Mouse (Mus musculus): Measurements from ENCODE around the gene Atn1.

The Atn1 gene

GRCm38 (mm10) chr6:124767920-124768703 lies 11.8 kb upstream of the Atn1 start:
- DNase-seq = peak; percentile 82

GRCm38 (mm10) chr6:124767536-124767919 lies 11.2 kb upstream of the Atn1 start:
- DNase-seq = no peak

GRCm38 (mm10) chr6:124765951-124766350 lies 9.6 kb upstream of the Atn1 start:
- DNase-seq = no peak

GRCm38 (mm10) chr6:124759259-124759658 lies 2.9 kb upstream of the Atn1 start:
- DNase-seq = peak; percentile 90

- peak; percentile 52 for DNase-seq
Observed at GRCm38 (mm10) chr6:124758849-124759232, 2.5 kb upstream of the Atn1 start.

- peak; percentile 87 for DNase-seq
Observed at GRCm38 (mm10) chr6:124757909-124758848, 1.9 kb upstream of the Atn1 start.

GRCm38 (mm10) chr6:124757351-124757880 lies 1.1 kb upstream of the Atn1 start:
- DNase-seq = no peak

- DNase-seq = peak; percentile 85
Observed at GRCm38 (mm10) chr6:124756652-124757350, 477 bp upstream of the Atn1 start.

- peak; percentile 52 for DNase-seq
Observed at GRCm38 (mm10) chr6:124755306-124755705, 1.0 kb downstream of the Atn1 start.

GRCm38 (mm10) chr6:124753861-124754260 lies 2.5 kb downstream of the Atn1 start:
- peak; percentile 42 for DNase-seq

- DNase-seq = peak; percentile 6
Observed at GRCm38 (mm10) chr6:124750405-124750804, 5.9 kb downstream of the Atn1 start.

GRCm38 (mm10) chr6:124746654-124747632 lies 9.4 kb downstream of the Atn1 start:
- peak; percentile 58 for DNase-seq

GRCm38 (mm10) chr6:124746296-124746605 lies 10.1 kb downstream of the Atn1 start:
- DNase-seq = no peak

GRCm38 (mm10) chr6:124745490-124746295 lies 10.6 kb downstream of the Atn1 start:
- DNase-seq = peak; percentile 97

- DNase-seq = peak; percentile 82
Observed at GRCm38 (mm10) chr6:124744755-124745321, 11.5 kb downstream of the Atn1 start.

- DNase-seq = no peak
Observed at GRCm38 (mm10) chr6:124743647-124744046, 12.7 kb downstream of the Atn1 start.

GRCm38 (mm10) chr6:124742839-124743514 lies 13.3 kb downstream of the Atn1 start:
- DNase-seq = peak; percentile 67

- DNase-seq = no peak
Observed at GRCm38 (mm10) chr6:124741842-124742241, 14.5 kb downstream of the Atn1 start.

GRCm38 (mm10) chr6:124740888-124741761 lies 15.2 kb downstream of the Atn1 start, which contains the start of gene Grcc10:
Grcc10 (minus strand) TSS chr6:124741374.
- DNase-seq = peak; percentile 90
